Mouse (Mus musculus): ENCODE results near the gene Atg14. TPM values are rescaled to one million over a fixed set of nuclear protein-coding genes. Genes with fewer than 3 reads are reported as not detected.
"Not testable (repeated sequence)": the region's sequence is repeated elsewhere in the genome, so short reads cannot be mapped to it uniquely, and the experiment has no call there.

Gene Atg14
- polyA plus RNA-seq, 2 experiments from 2014 or later = 12.9 to 23.0 TPM

DNA sequence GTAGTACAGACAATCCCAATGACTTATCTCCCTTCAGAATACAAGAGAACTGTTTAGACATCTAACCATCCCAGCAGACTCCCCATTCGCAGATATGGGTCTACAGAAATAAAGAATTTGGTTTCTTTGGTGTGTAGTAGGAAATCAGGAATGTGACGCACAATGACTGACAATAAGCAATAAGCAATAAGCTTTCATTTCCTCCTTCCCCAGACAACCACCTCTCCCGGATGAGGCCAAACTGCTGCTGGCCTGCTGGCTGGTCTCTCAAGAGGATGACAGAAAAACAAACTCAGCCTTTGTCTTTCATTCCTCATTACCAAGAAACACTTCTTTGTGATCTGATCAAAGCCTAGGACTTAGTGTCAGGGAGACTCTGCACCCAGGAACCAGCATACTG, 28.2 kb downstream of the Atg14 start:
- no peak for ATAC-seq

GRCm38 (mm10) chr14:47541325-47541948, 29.0 kb downstream of the Atg14 start:
- ATAC-seq = peak; percentile 87

- ATAC-seq = no peak
Observed at GRCm38 (mm10) chr14:47535096-47535495, 35.4 kb downstream of the Atg14 start.

DNA sequence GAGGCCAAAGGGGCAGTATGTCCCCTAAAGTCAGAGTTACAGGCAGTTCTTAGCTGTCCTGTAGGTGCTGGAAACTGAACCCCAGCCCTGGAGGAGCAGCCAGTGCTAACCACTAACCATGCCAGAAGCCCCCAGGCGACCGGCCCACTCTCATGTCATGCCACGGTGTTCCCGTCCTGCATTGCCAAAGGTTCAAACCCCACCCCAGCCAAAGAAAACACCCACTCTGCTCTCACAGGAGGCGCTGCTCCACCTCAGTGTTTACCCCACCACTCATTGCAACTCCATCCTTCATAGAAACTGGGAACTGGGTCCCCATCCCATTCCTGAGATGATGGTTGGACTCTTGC, 36.3 kb downstream of the Atg14 start:
- ATAC-seq = no peak

GRCm38 (mm10) chr14:47533365-47534175, 36.9 kb downstream of the Atg14 start:
- peak; percentile 71 for ATAC-seq

DNA sequence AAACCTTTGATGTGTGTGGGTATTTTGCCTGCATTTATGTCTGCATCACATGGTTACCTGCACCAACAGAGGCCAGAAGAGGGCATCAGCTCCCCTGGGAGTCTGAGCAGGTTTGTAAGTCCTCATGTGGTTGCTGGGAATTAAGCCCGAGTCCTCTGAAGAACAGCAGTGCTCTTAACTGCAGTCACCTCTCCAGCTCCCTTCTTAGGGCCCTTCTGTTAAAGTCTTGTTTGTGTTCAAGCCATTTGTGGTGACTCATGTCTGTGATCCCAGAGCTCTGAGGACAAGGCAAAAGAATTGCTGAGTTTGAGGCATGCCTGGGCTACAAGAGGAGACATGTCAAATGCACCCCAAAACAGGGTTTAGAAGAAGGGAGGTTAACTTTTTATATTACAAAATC, 38.0 kb downstream of the Atg14 start:
- ATAC-seq = no peak

- ATAC-seq = not testable (repeated sequence)
Observed at GRCm38 (mm10) chr14:47529592-47529991, 40.9 kb downstream of the Atg14 start.

DNA sequence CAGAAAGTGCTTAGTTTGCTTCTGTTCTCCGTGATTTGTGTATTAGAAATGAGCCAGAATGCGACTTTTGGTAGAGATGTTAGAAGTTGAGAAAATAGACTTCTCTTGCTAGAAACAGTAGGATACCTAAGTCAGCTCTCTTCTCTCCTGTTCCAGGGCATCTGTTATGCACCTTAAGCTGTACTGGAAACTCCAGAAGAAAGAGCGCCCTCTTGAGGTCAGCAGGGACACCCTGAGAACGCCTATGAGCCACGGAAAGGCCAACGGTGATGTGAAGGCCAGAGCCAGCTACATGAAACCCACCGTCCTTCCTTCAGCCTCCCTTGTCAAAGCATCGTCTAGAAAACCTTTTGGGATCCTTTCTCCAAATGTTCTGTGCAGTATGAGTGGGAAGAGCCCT, 41.4 kb downstream of the Atg14 start:
- peak; percentile 65 for ATAC-seq

DNA sequence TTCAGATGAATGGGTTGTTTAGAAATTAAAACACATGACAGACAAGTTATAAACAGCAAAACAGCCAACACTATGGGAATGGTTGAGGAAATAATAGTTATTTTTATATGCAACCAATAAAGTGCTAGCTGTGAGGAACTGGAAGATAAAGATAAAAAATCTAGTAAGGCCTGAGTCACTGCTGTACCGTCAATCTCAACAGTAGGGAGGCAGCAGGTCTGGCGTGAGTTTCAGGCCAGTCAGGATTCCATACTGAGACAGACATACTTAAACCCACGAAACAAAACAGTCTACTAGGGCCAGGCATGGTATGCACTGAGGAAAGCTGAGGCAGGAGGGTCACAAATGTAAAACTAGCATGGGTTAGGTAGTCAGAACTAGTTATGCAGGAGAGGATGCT, 42.2 kb downstream of the Atg14 start:
- ATAC-seq = no peak

GRCm38 (mm10) chr14:47527833-47528232, 42.6 kb downstream of the Atg14 start:
- no peak for ATAC-seq

- ATAC-seq = no peak
Observed at GRCm38 (mm10) chr14:47525861-47526260, 44.6 kb downstream of the Atg14 start.

- no peak for ATAC-seq
Observed at GRCm38 (mm10) chr14:47525374-47525773, 45.1 kb downstream of the Atg14 start.

GRCm38 (mm10) chr14:47522301-47522700, 48.1 kb downstream of the Atg14 start:
- no peak for ATAC-seq

DNA sequence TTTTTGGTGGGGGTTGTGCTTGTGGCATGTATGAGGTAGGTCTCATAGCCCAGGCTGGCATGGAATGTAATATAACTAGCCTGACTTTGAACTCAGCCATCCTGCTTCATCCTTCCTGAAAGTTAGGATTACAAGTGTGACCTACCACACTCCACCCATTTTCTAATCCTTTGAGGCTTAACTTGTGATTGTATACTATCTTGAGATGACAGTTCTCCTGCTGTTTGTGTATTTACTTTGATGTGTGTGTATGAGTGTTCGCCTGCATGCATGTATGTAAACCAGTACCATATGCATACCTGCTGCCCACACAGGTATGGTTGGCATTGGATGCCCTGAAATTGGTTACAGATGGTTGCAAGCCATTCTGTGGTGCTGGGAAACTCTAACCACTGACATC, 48.8 kb downstream of the Atg14 start:
- ATAC-seq = no peak

GRCm38 (mm10) chr14:47520751-47521449, 49.5 kb downstream of the Atg14 start:
- ATAC-seq = no peak

DNA sequence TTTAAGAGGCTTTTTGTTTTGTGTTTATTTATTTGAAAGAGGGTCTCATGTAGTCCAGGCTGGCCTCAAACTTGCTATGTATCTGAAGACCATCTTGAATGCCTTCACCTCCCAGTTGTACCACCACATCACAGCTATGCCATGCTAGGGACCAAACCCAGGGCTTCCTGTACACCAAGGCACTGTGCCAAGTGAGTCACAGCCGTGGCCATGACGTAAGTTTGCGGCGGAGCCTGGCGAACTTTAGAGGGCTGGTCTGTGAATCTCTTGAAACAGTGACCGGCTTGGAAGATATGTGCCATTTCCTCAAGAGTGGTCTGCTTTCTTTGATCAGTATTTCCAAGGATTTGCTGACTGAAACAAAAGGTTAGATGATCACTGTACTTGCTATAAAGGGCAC, 51.8 kb downstream of the Atg14 start:
- ATAC-seq = peak; percentile 81

DNA sequence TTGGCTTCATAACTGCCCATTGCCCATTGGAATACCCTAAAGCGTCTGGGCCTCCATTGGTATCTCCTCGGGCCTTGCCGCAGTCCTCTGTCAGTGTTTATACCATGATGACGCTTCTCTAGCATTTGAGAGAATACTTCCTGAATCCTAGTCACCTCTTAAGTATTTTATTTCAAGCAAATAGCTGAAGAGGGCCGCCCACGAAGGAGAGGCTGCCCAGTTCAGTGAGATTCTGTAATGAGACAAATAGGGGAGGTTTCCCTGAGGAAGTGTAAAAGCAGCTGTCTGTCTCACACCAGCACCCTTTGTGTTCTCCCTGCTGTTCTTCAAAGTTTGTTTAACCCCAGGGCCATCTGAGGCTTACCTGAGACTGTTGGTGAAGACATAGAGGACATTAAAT, 53.7 kb downstream of the Atg14 start:
- ATAC-seq = no peak

DNA sequence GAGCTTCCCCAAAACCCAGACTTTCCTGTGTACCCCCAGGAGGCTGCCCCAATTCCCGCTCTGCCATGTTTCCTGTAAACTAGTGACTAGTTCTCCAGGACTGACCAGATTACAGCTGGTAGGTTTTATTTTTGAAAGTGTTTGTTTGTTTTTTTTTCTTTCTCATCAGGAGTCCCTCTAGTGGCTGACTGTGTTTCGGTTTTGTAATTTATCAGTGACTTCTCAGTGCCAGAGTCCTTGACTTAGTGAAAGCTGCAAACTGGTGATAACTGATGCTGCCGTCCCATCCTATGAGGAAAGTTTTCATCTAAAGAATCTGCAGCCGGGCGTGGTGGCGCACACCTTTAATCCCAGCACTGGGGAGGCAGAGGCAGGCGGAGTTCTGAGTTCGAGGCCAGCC, 54.8 kb downstream of the Atg14 start:
- ATAC-seq = no peak

- ATAC-seq = peak; percentile 58
Observed at GRCm38 (mm10) chr14:47514816-47515453, 55.5 kb downstream of the Atg14 start.

- no peak for ATAC-seq
Observed at GRCm38 (mm10) chr14:47513606-47514005, 56.8 kb downstream of the Atg14 start.

DNA sequence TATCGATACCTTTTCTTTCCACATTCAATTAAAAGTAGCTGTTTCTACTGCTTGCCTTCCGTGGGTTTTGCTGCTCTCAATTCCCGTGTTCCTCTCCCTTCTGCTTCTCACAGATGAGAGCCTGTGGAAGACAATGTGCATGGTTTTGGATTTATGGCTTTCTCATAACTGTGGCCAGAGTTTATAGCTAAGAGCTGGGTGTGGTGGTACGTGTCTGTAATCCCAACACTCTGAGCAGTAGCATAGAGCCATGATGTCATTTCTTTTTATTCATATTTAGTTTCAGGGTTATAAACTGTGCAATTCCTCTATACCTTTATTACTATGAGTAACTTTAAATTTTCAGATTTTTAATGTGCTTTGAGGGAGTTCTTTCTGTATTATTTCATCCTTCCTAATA, 60.2 kb downstream of the Atg14 start:
- ATAC-seq = no peak

DNA sequence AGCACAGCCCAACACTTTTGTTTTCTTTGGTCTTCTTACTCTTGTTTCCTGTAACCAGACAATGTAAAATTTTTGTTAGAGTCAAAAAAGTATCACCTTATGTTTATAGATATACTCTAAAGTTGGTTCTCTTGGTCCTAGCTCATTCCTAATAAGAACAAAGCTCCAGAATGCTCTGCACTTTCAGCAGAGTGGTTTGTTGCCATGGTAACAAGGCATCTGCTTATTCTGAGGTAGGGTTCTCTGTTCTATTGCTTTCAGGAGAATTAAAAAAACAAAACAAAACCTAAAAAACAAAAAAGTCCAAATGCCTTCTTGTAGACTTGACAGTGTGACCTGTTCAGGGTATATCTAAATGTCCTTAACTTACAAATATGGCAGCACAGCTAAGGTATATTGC, 62.4 kb downstream of the Atg14 start:
- no peak for ATAC-seq

- no peak for ATAC-seq
Observed at GRCm38 (mm10) chr14:47506676-47507075, 63.8 kb downstream of the Atg14 start.

All from CD4-positive, CD25-positive, alpha-beta regulatory T cell, adult 4 months (primary cell).